Mouse (Mus musculus) neural tube, embryonic 11.5 days (tissue): ENCODE measurements around the gene Ajuba. TPM values are rescaled to one million over a fixed set of nuclear protein-coding genes. Genes with fewer than 3 reads are reported as not detected.
A peak's percentile ranks its signal among the peaks of the same experiment; 100 is the strongest.
"Not testable (repeated sequence)": the region's sequence is repeated elsewhere in the genome, so short reads cannot be mapped to it uniquely, and the experiment has no call there.

Source experiments
- ATAC-seq: fragments of 200-750 bp; cut with Nextera tagmentation; 2 replicates; pipeline ENCODE4 v1.8.0; 2017; ENCODE audit warnings: moderate number of reproducible peaks, mild to moderate bottlenecking, moderate TSS enrichment, moderate library complexity; ENCODE audit not compliant: insufficient read depth, low FRiP score, low TSS enrichment
- DNase-seq: peaks from one replicate; pipeline ENCODE4 v3.0.0-alpha.2; 2015; ENCODE audit warnings: low spot score
- H3K27ac ChIP-seq: fragments of 300-500 bp; sonication (generic); 2 replicates; pipeline ENCODE4 v1.5.1; 2014; ENCODE audit warnings: low read depth, mild to moderate bottlenecking, low read length
- H3K27me3 ChIP-seq: fragments of 300-500 bp; sonication (generic); 2 replicates; pipeline ENCODE4 v1.6.1; 2014; ENCODE audit warnings: mild to moderate bottlenecking, low read length, mixed read lengths; ENCODE audit not compliant: control insufficient read depth, insufficient read depth
- H3K36me3 ChIP-seq: fragments of 300-500 bp; sonication (generic); 2 replicates; pipeline ENCODE4 v1.6.1; 2014; ENCODE audit warnings: mild to moderate bottlenecking, low read length, moderate library complexity, mixed read lengths; ENCODE audit not compliant: control insufficient read depth, insufficient read depth
- H3K4me1 ChIP-seq: fragments of 300-500 bp; sonication (generic); 2 replicates; pipeline ENCODE4 v1.6.1; 2014; ENCODE audit warnings: low read length, mixed read lengths; ENCODE audit not compliant: control insufficient read depth, insufficient read depth
- H3K4me2 ChIP-seq: fragments of 300-500 bp; sonication (generic); 2 replicates; pipeline ENCODE4 v1.6.1; 2014; ENCODE audit warnings: low read depth, mild to moderate bottlenecking, moderate library complexity
- H3K4me3 ChIP-seq: fragments of 300-500 bp; sonication (generic); 2 replicates; pipeline ENCODE4 v1.5.1; 2014; ENCODE audit warnings: low read depth, low read length
- H3K9ac ChIP-seq: fragments of 300-500 bp; sonication (generic); 2 replicates; pipeline ENCODE4 v1.6.1; 2014; ENCODE audit warnings: mild to moderate bottlenecking, low read length
- H3K9me3 ChIP-seq: fragments of 300-500 bp; sonication (generic); 2 replicates; pipeline ENCODE4 v1.6.1; 2016; ENCODE audit warnings: low read length; ENCODE audit not compliant: control insufficient read depth
- WGBS: fragments of 180-500 bp; shearing (Covaris S2); extraction: QIAGEN DNeasy Blood & Tissue Kit; methylation state at CpG from one replicate; pipeline ENCODE4 v1.1.7; 2014; 5-methylcytosine and 5-hydroxymethylcytosine counted together
- polyA plus RNA-seq: library from polyadenylated mRNA; unstranded; fragments of >200 nt; fragmentation: Nextera tagmentation; extraction: Ambion mirVana; gene quantifications from 2 replicates; pipeline ENCODE4 v1.2.1, GENCODE M21; 2014

Gene Ajuba
- polyA plus RNA-seq = 27.9 TPM in 2 replicates

DNA sequence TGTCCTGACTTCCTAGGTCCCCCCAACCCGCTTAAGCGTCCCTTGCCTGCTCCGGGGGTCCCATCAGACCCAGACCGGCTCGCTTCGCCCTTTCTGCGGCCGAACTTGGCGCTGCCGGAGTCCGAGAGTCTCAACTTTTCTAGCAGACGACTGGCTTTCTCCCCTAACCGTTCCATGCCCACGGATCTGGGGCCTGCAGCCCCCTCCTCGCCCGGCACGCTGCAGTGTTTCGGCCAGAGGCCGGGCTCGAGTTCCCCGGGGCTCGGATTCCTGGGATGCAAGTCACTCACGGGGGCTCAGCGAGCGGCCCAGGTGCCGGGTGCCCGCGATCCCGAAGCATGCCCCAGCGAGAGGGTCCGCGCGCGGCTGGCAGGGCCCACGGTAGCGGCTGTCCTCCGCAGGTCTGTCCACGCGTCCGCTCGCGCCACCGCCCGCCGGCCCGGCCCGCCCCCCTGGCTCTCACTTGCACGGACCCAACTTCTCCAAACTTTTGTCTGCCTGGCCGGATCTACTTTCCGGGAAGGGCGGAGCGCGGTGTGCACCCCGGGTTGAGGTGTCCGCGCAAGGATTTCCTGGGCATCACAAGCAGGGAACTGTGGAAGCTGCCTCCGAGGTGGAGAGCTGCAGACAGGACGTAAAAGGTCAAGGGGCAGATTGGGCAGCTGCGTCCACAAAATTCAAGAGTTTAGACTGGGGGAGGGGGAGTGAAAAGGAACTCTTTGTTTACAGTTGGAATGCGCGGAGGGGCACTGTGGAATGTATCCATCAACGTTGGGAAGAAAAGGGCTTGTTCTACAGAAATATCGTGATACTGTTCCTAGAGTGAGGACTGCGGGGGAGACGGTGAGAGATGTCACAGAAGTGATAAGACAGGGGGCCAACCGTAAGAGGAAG lies at the start of gene Ajuba:
Gene Ajuba, minus strand, starts transcription at position 470 of the 894 bp plus-strand sequence.
- no peaks in the 10 kb centered on the region for H3K27me3 ChIP-seq
- H3K36me3 ChIP-seq = no peaks in the 10 kb centered on the region
- H3K4me3 ChIP-seq = peak within 1 kb of the TSS; percentile 79
- under 1% methylated on average over 66 of the region's 66 CpGs for WGBS
- H3K27ac ChIP-seq = peak within 1 kb of the TSS; percentile 67
- DNase-seq (peak; percentile 94), ATAC-seq (peak; percentile 40)
- H3K4me2 ChIP-seq = peak within 1 kb of the TSS; percentile 66
- no peaks in the 10 kb centered on the region for H3K9me3 ChIP-seq
- H3K9ac ChIP-seq = peak within 1 kb of the TSS; percentile 89
- H3K4me1 ChIP-seq = peaks cover 24% of the 10 kb centered on the region

DNA sequence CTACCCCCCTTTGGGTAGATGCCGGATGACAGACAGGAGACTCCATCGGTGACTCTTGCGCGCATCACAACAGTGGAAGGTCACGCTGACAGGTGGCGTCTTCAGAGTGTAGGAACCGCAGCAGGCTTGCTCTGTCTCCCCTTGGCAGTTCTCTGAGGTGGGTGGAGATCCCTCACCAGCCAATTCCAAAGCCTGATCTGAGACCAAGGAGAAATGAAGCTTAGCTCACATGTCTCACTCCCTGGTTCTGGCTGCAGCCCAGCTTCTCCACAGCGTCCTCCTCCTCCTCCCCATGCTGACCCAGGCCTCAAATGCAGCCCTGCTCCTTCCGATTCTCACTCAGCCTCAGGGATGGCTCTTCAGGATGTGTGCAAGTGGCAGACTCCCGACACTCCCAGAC lies 47.6 kb upstream of the Ajuba start:
- H3K9me3 ChIP-seq = no peaks in the 10 kb centered on the region

DNA sequence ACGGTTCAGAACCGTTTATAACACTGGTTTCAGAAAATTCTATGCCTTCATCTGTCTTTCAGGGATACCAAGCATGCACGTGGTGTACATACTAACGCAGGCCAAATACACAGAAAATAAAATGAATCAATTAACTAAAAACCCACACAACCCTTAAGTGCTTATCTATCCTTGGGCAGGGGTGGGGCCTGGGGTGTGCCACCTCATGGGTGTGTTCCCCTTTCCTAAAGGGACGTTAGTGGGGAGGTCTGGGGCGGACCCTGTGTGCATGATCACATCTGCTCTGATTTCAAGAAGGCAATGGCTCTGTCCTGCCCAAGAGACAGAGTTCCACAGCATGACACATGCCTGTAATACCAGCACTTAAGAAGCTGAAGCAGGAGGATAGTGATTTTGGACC lies 46.0 kb upstream of the Ajuba start:
- no peak overlapping the region for H3K9ac ChIP-seq
- H3K9me3 ChIP-seq = no peaks in the 10 kb centered on the region
- no peaks in the 10 kb centered on the region for H3K36me3 ChIP-seq
- WGBS = 89% methylated on average over 6 of the region's 6 CpGs
- no peaks in the 10 kb centered on the region for H3K27me3 ChIP-seq
- DNase-seq = no peak
- H3K4me1 ChIP-seq = no peaks in the 10 kb centered on the region
- no peak overlapping the region for H3K27ac ChIP-seq
- ATAC-seq = no peak
- no peak overlapping the region for H3K4me2 ChIP-seq
- H3K4me3 ChIP-seq = no peak overlapping the region

More for the DNA sequence above, 47.6 kb upstream of the Ajuba start:
- WGBS = 78% methylated on average over 10 of the region's 10 CpGs
- Histone ChIP-seq H3K27ac (no peak overlapping the region), H3K4me2 (no peak overlapping the region), H3K27me3 (no peaks in the 10 kb centered on the region), H3K9ac (no peak overlapping the region; the same call in 1 of the 2 replicates), H3K36me3 (no peaks in the 10 kb centered on the region), H3K4me1 (no peaks in the 10 kb centered on the region), H3K4me3 (no peak overlapping the region)
- DNase-seq = no peak
- no peak for ATAC-seq

DNA sequence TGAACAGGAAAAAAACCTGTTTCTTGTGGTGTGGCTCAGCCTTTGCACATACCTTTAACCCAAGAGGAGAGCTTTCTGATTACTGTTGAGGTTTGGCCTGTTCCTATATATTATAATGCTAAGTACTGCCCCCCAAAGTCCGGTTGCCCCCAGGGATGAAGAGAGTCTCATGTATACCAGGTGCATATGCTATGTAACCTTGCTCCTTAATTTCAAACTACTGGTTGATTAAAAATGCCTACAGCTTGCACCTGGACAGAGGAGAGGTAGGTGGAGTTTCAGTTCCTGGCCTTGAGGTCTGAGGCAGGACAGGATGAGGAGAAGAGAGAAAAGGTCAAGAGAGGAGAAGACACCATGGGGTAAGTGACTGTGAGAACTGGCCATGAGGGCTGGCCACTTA lies 43.8 kb upstream of the Ajuba start, which contains the start of gene Psmb11:
Gene Psmb11, plus strand, starts transcription at position 301 of the 400 bp plus-strand sequence.
- H3K36me3 ChIP-seq = no peaks in the 10 kb centered on the region; the same call in 1 of the 2 replicates
- no peak for DNase-seq
- H3K27me3 ChIP-seq = no peaks in the 10 kb centered on the region
- no peak for ATAC-seq
- WGBS = 77% methylated on average over 1 of the region's 1 CpGs
- H3K9me3 ChIP-seq = no peaks in the 10 kb centered on the region
- no peak within 1 kb of the TSS for H3K9ac ChIP-seq
- no peak within 1 kb of the TSS for H3K4me3 ChIP-seq
- no peak within 1 kb of the TSS for H3K4me2 ChIP-seq
- H3K27ac ChIP-seq = no peak within 1 kb of the TSS
- no peaks in the 10 kb centered on the region for H3K4me1 ChIP-seq

DNA sequence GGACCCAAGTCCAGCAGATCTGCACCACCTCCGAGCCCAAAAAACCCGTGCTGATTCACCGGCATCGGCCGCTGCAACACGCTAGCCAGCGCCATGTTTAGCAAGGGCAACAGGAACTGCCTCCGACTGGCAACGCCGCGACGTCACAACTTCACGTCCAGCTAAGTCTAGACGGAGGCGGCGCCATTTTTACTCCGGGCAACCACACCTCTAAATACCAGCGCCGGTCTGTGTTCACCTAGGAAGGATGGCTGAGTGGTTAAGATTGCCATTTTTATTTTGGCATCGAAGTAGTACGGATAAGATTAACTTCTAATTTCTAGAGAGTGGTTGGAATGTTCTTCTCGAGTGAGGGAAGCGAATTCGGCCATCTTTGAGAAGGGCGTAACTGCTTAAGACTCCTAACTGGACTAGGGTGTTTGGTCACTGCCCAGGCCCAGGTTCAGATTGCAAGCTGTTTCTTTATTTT lies 40.6 kb upstream of the Ajuba start, which contains the start of gene Psmb5:
Gene Psmb5, minus strand, starts transcription at position 126 of the 469 bp plus-strand sequence.
- Histone ChIP-seq H3K9me3 (no peaks in the 10 kb centered on the region), H3K27me3 (no peaks in the 10 kb centered on the region), H3K4me1 (no peaks in the 10 kb centered on the region), H3K36me3 (no peaks in the 10 kb centered on the region; the same call in 1 of the 2 replicates), H3K27ac (peak within 1 kb of the TSS; percentile 70), H3K9ac (peak within 1 kb of the TSS; percentile 92), H3K4me2 (peak within 1 kb of the TSS; percentile 69), H3K4me3 (peak within 1 kb of the TSS; percentile 89)
- peak; percentile 92 for DNase-seq
- ATAC-seq = peak; percentile 89
- WGBS = 0% methylated on average over 25 of the region's 25 CpGs

DNA sequence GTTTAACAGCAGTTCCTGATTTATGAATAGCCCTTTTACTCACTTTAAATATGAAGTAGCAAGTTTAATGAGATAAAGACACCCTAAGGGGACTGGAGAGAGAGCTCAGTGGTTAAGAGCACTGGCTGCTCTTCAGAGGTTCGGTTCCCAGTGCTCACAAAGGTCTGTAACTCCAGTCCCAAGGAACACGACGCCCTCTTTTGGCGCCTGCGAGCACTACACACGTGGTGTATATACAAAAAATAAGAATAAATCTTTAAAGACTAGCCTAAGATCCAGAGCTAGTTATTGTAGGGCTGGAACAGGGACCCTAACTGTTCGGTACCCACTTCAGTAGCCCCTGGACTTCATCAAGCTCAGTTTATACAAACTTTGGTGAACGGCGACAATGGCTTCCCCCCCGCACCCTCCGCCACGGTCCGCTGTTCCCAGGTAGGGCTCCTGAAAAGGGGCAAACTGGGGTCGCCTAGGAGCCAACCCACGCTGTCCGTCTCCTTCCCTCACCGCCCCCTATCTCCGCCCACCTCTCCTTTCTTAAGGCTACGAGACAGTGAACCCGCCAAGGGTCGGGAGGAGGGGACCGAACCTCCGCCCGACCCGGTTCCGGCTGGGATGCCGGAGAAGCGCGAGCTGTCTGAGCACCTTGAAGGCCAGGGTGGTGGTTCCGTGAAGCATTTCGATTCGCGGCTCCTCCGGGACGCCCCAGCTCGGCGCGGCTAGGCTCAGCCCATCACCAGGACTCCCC lies 40.0 kb upstream of the Ajuba start:
- DNase-seq = peak; percentile 44
- Histone ChIP-seq H3K4me2 (peak overlapping the region; percentile 69), H3K27me3 (no peaks in the 10 kb centered on the region), H3K9ac (peak overlapping the region; percentile 92), H3K27ac (peak overlapping the region; percentile 70), H3K36me3 (peaks cover 3% of the 10 kb centered on the region; the same call in 1 of the 2 replicates), H3K9me3 (no peaks in the 10 kb centered on the region), H3K4me1 (no peaks in the 10 kb centered on the region), H3K4me3 (peak overlapping the region; percentile 89)
- WGBS = 2% methylated on average over 38 of the region's 38 CpGs
- peak; percentile 58 for ATAC-seq

DNA sequence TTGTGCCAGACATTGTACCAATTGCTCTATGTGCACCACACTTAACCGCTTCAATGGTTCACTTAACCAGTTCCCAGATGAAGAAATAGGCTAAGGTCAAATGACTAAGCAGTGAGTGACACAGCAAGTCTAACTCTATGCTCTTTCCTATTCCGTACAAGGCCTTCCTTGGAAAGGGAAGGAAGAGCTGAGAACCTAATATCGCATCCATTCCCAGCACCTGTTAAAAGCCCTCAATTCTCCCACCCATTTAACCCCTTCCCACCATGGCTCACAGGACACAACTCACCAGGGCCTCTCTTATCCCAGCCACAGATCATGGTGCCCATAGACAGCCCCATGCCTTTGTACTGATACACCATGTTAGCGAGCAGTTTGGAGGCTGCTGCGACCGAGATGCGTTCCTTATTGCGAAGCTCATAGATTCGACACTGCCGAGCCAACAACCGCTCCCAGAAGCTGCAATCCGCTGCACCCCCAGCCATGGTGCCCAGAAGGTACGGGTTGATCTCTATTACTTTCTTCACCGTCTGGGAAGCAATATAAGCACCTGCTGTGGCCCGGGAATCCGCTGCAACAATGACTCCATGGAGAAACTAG lies 39.0 kb upstream of the Ajuba start:
- H3K4me2 ChIP-seq = no peak overlapping the region
- ATAC-seq = no peak
- no peak overlapping the region for H3K4me3 ChIP-seq

DNA sequence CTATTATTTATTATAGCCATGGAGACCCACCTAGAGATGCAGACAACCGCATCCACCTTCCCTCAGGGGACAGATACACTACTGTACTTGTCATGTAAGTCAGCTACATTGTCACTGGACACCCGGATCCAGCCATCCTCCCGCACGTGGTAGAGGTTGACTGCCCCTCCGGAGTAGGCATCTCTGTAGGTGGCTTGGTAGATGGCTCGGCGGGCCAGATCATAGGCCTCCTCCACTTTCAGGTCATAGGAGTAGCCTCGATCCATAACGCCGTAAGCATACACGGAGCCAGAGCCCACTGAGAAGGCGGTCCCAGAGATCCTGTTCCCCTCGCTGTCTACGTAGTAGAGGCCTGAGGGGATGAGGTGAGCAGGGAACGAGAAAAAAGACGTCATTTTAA lies 36.8 kb upstream of the Ajuba start:
- not testable (repeated sequence) for H3K27ac ChIP-seq, H3K36me3 ChIP-seq, ATAC-seq, H3K9ac ChIP-seq, H3K4me3 ChIP-seq, H3K4me2 ChIP-seq, H3K9me3 ChIP-seq, H3K27me3 ChIP-seq, H3K4me1 ChIP-seq, DNase-seq
- WGBS = 95% methylated on average over 15 of the region's 16 CpGs

More for the DNA sequence above, 39.0 kb upstream of the Ajuba start:
- H3K36me3 ChIP-seq = peaks cover 6% of the 10 kb centered on the region
- no peak overlapping the region for H3K9ac ChIP-seq
- 94% methylated on average over 16 of the region's 16 CpGs for WGBS
- H3K27ac ChIP-seq = no peak overlapping the region
- no peaks in the 10 kb centered on the region for H3K27me3 ChIP-seq
- no peaks in the 10 kb centered on the region for H3K9me3 ChIP-seq
- DNase-seq = no peak
- no peaks in the 10 kb centered on the region for H3K4me1 ChIP-seq
